Comparison of ENCODE assay signal across 10 mouse cellular contexts in the genomic region with DNA sequence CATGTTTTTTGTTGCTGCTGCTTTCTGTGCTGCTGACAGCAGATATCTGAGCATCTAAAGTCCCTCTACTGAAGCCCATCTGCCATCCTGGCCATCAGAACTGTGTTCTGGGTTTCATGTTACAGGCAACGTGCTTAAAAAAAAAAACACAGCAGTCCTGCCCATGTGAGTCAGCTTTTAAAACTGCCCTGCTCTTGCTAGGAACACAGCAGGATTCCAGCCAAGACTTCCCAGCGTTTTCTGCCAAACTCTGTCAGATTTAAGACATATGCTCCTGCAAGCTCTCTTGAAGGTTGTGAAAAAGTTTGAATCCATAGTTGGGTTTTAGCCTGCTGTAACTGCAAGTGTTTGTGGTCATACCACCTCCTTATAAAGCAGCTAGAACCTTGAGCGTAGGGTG. TPM values are rescaled to one million over a fixed set of nuclear protein-coding genes. Genes with fewer than 3 reads are reported as not detected.
A peak's percentile ranks its signal among the peaks of the same experiment; 100 is the strongest.
DNase-seq lines count a peak whose midpoint lies in the region; ATAC-seq lines count a peak whose summit lies in the region.
"Had no signal": no experiment of that assay in that cellular context is flagged by ENCODE, and none has a peak within 500 bp of the region (broad histone marks: within the 10 kb centered on the region; RNA-seq: fewer than 3 reads in every experiment).

A gene (plus strand): TSS at position 298 of the 400 bp plus-strand sequence.

- H3K27me3 ChIP-seq in forebrain, embryonic 15.5 days: no peaks in the 10 kb centered on the region
- H3K27me3 ChIP-seq in forebrain, embryonic 11.5 days (ENCODE audit: control insufficient read depth, insufficient read depth, low read length): no peaks in the 10 kb centered on the region
- no peaks in the 10 kb centered on the region for H3K27me3 ChIP-seq in embryonic facial prominence, embryonic 15.5 days
- H3K27me3 ChIP-seq in hindbrain, embryonic 13.5 days: no peaks in the 10 kb centered on the region
- H3K27me3 ChIP-seq: CH12.LX had no signal

- H3K27ac ChIP-seq in forebrain, embryonic 15.5 days (replicated peaks): no peak within 1 kb of the TSS
- no peak within 1 kb of the TSS for H3K27ac ChIP-seq in forebrain, embryonic 11.5 days (ENCODE audit: low read depth, low read length)
- peak within 1 kb of the TSS; percentile 70 for H3K27ac ChIP-seq in embryonic facial prominence, embryonic 15.5 days (replicated peaks)
- H3K27ac ChIP-seq in hindbrain, embryonic 13.5 days: no peak within 1 kb of the TSS

- no peaks in the 10 kb centered on the region for H3K9me3 ChIP-seq in forebrain, embryonic 15.5 days
- H3K9me3 ChIP-seq in forebrain, embryonic 11.5 days (ENCODE audit: control insufficient read depth, low read length): no peaks in the 10 kb centered on the region
- no peaks in the 10 kb centered on the region for H3K9me3 ChIP-seq in embryonic facial prominence, embryonic 15.5 days (replicated peaks)
- no peaks in the 10 kb centered on the region for H3K9me3 ChIP-seq in hindbrain, embryonic 13.5 days

- H3K4me1 ChIP-seq in forebrain, embryonic 15.5 days: no peaks in the 10 kb centered on the region
- H3K4me1 ChIP-seq in forebrain, embryonic 11.5 days (replicated peaks; ENCODE audit: control insufficient read depth, insufficient read depth, low read length): no peaks in the 10 kb centered on the region
- H3K4me1 ChIP-seq in embryonic facial prominence, embryonic 15.5 days: no peaks in the 10 kb centered on the region
- H3K4me1 ChIP-seq in hindbrain, embryonic 13.5 days (replicated peaks): no peaks in the 10 kb centered on the region

- H3K9ac ChIP-seq in forebrain, embryonic 15.5 days (replicated peaks): no peak within 1 kb of the TSS
- H3K9ac ChIP-seq in forebrain, embryonic 11.5 days (ENCODE audit: low read length): no peak within 1 kb of the TSS
- no peak within 1 kb of the TSS for H3K9ac ChIP-seq in embryonic facial prominence, embryonic 15.5 days
- H3K9ac ChIP-seq in hindbrain, embryonic 13.5 days: no peak within 1 kb of the TSS

- no peak within 1 kb of the TSS for H3K4me3 ChIP-seq in forebrain, embryonic 15.5 days
- no peak within 1 kb of the TSS for H3K4me3 ChIP-seq in forebrain, embryonic 11.5 days (ENCODE audit: low read depth, low read length)
- no peak within 1 kb of the TSS for H3K4me3 ChIP-seq in embryonic facial prominence, embryonic 15.5 days (replicated peaks)
- H3K4me3 ChIP-seq in hindbrain, embryonic 13.5 days: no peak within 1 kb of the TSS
- H3K4me3 ChIP-seq: erythroblast, embryonic 14.5 days had no signal

- 30% methylated on average over 3 of the region's 3 CpGs for WGBS in forebrain, embryonic 15.5 days
- 41% methylated on average over 3 of the region's 3 CpGs for WGBS in forebrain, embryonic 11.5 days
- 28% methylated on average over 3 of the region's 3 CpGs for WGBS in embryonic facial prominence, embryonic 15.5 days
- 45% methylated on average over 3 of the region's 3 CpGs for WGBS in hindbrain, embryonic 13.5 days

- intact Hi-C loops in heart, postnatal 25 days (cut with DNase I): no loop called here
- intact Hi-C loops in left cerebral cortex, postnatal 36 days (cut with DNase I): no loop called here

- no peak for DNase-seq in forebrain, embryonic 11.5 days (ENCODE audit: low spot score)
- DNase-seq in heart, postnatal 25 days (ENCODE audit: low spot score): peak; percentile 10
- DNase-seq in left cerebral cortex, postnatal 36 days (ENCODE audit: low spot score in 2 of 2): peak; percentile 34
- DNase-seq in right cerebral cortex, postnatal 25 days: peak; percentile 22
- no peak for DNase-seq in natural killer cell, adult 2 months (ENCODE audit: low spot score in 2 of 2)

- ATAC-seq in forebrain, embryonic 15.5 days (replicated peaks): 0 out of 2 replicates have a peak, but pooled peaks have one; percentile 46
- no peak for ATAC-seq in forebrain, embryonic 11.5 days (replicated peaks; ENCODE audit: low FRiP score)
- no peak for ATAC-seq in embryonic facial prominence, embryonic 15.5 days (ENCODE audit: insufficient number of reproducible peaks, low FRiP score, low TSS enrichment, low read depth)
- ATAC-seq in hindbrain, embryonic 13.5 days (ENCODE audit: low FRiP score): no peak

- H3K4me2 ChIP-seq in forebrain, embryonic 15.5 days (replicated peaks): no peak within 1 kb of the TSS
- H3K4me2 ChIP-seq in forebrain, embryonic 11.5 days (ENCODE audit: low read depth, low read length, severe bottlenecking): no peak within 1 kb of the TSS
- no peak within 1 kb of the TSS for H3K4me2 ChIP-seq in embryonic facial prominence, embryonic 15.5 days (replicated peaks)
- no peak within 1 kb of the TSS for H3K4me2 ChIP-seq in hindbrain, embryonic 13.5 days

- no peaks in the 10 kb centered on the region for H3K36me3 ChIP-seq in forebrain, embryonic 15.5 days
- no peaks in the 10 kb centered on the region for H3K36me3 ChIP-seq in forebrain, embryonic 11.5 days (ENCODE audit: control insufficient read depth, insufficient read depth, low read length)
- H3K36me3 ChIP-seq in embryonic facial prominence, embryonic 15.5 days: no peaks in the 10 kb centered on the region
- no peaks in the 10 kb centered on the region for H3K36me3 ChIP-seq in hindbrain, embryonic 13.5 days

RNA-seq across cellular contexts. Expression of the gene that starts here (rescaled TPM):
- polyA plus RNA-seq in forebrain, embryonic 15.5 days (2015; fragmentation: Nextera tagmentation; extraction: Ambion mirVana): 0.52 and 0.95 TPM in 2 replicates
- polyA plus RNA-seq in forebrain, embryonic 11.5 days (2014; fragmentation: Nextera tagmentation; extraction: Ambion mirVana): 0.75 and 0.88 TPM in 2 replicates
- polyA plus RNA-seq in embryonic facial prominence, embryonic 15.5 days (2015; fragmentation: Nextera tagmentation; extraction: Ambion mirVana): 7.8 and 8.7 TPM in 2 replicates
- 1 to 10 TPM; 1.3 to 1.7 TPM for total RNA-seq in heart, postnatal 25 days (2021)
- total RNA-seq in left cerebral cortex, postnatal 36 days (2021): 1 to 10 TPM; 1.8 to 2.3 TPM
- 0.52 and 0.74 TPM in 2 replicates for polyA plus RNA-seq in hindbrain, embryonic 13.5 days (2015; fragmentation: Nextera tagmentation; extraction: Ambion mirVana)
- total RNA-seq: CH12.LX had no signal
- polyA plus RNA-seq: erythroblast, embryonic 14.5 days had no signal

Comparison
In these comparisons a context has a peak if more than half of its experiments do, and no peak if none do; other contexts are left out.
1. Peak in ATAC-seq in forebrain, embryonic 15.5 days; RNA of the gene not detected or under 1 TPM.
2. DNase-seq: peak in heart, postnatal 25 days (single experiment), left cerebral cortex, postnatal 36 days (2 of 2) and right cerebral cortex, postnatal 25 days (single experiment); none in forebrain, embryonic 11.5 days (single experiment) and natural killer cell, adult 2 months (0 of 2).